Mouse (Mus musculus): ENCODE measurements around the gene BC030867.

GRCm38 (mm10) chr11:102228191-102228545, 20.5 kb upstream of the BC030867 start:
- no peak for TF ChIP-seq CTCF (IDR thresholded peaks at IDR 0.05; ENCODE audit: extremely low read depth, insufficient read length, insufficient replicate concordance, low read depth, low read length)
- no peak for TF ChIP-seq POLR2A (IDR thresholded peaks at IDR 0.05; ENCODE audit: low read depth, low read length)
